Mouse (Mus musculus) CD4-positive naive resting alpha-beta T cell, adult 57 days (primary cell): ENCODE measurements around the gene 1700016D06Rik. TPM values are rescaled to one million over a fixed set of nuclear protein-coding genes. Genes with fewer than 3 reads are reported as not detected.

Experiments
- total RNA-seq: library from RNA; stranded (reverse); gene quantifications from one replicate; pipeline ENCODE4 v1.2.4, GENCODE M21; 2023

The 1700016D06Rik gene
- total RNA-seq: not detected

DNA sequence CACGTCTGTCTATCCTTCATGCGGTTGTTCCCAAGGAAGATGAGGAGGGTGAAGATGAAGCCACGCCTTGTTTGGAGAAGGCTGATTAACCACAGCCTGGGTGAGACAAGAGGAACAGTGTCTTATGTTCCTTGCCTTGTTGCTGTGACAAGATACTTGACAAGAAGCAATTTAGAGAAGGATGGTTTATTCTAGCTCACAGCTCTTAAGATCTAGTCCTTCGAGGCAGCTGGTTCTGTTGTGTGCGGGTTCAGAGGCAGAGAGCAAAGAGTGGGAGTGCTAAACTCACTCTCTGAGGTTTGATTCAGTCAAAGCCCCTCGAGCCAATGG lies at the start of gene 1700016D06Rik:
1700016D06Rik (minus strand) TSS at position 31 of the 330 bp plus-strand sequence.

DNA sequence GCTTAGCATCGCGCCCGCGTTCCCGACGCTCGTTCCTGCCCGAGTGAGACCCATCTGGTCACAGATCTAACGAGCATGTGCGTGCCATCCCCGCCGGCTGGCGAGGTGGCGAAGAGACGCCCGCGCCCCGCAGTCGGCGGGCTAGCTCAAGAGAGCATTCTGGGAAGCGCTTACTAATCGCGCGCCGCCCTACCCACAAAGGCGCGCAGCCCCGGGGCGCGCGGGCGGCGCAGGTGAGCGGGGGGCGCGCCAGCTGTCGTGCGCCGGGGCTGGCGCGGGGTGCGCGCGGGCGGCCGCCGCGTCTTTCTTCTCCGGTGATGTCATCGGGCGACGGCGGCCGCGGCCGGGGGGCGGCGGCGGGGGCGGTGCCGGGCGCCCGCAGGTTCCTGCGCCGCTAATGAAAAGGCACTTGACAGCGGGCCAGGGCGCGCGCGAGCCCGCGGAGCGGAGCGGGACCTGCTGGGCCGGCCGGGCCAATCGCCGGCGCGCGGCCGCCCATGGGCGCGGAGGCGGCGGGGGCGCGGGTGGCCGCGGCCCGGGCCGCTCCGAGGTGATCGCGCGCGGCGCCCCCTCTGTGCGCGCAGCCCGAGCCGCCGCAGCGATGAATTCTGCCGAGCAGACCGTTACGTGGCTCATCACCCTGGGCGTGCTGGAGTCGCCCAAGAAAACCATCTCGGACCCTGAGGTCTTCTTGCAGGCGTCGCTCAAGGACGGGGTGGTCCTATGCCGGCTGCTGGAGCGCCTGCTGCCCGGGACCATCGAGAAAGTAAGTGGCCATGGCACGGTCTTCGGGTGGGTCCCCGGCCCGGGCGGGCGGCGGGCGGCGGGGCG lies 27.0 kb upstream of the 1700016D06Rik start, which contains the start of gene Arhgef7:
Arhgef7 (plus strand) TSS at position 71 of the 831 bp plus-strand sequence.

DNA sequence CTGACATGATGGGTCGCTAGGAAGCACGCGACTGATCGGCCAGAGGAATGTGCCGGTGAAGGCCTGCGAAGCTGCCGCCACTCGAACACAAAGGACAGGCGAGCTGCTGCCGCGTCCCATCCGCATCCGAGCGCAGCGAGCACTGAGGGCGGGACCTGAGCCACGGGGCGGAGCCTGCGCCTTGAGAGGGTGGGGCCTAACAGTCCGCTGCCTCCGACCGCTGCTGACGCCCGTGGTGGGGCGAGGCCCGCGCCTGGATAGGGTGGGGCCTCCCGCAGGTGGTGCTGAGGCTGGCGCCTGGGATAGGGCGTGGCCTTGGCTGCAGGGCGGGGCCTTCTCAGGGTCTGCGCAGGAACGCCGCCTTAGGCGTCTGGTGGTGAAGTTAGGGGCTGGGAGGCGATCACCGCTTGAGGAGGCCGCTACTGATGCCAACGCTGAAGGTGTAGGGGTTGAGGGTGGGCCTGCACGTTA lies 65.2 kb downstream of the 1700016D06Rik start, which contains the start of gene Ankrd10:
Ankrd10 (minus strand) TSS at position 147 of the 471 bp plus-strand sequence.

Other genes with a start within 250 kb of the 1700016D06Rik start
- gene Rab20, start 222.4 kb downstream of the 1700016D06Rik start, total RNA-seq: 7.7 TPM
- gene Naxd, start 203.6 kb downstream of the 1700016D06Rik start, total RNA-seq: 39.6 TPM
- gene Cars2, start 150.3 kb downstream of the 1700016D06Rik start, total RNA-seq: 51.5 TPM
- gene Ing1, start 145.5 kb downstream of the 1700016D06Rik start, total RNA-seq: 59.2 TPM
- 110 TPM for gene Ankrd10, start 65.3 kb downstream of the 1700016D06Rik start, total RNA-seq
- 56.0 TPM for gene Arhgef7, start 26.7 kb upstream of the 1700016D06Rik start, total RNA-seq
- gene Tex29, start 139.4 kb upstream of the 1700016D06Rik start, total RNA-seq: 1.6 TPM